Mouse (Mus musculus): ENCODE data around the gene Rab11b.
A peak's percentile ranks its signal among the peaks of the same experiment; 100 is the strongest.

Rab11b gene

GRCm38 (mm10) chr17:33760255-33761165 lies at the start of gene Rab11b:
TSS of gene Rab11b (minus strand) at chr17:33760530.
- peak; percentile 98 for DNase-seq (ENCODE audit: extremely low read depth, insufficient read length, low spot score)

- no peak for DNase-seq (ENCODE audit: extremely low read depth, insufficient read length, low spot score)
Measured at GRCm38 (mm10) chr17:33808192-33808591, 47.9 kb upstream of the Rab11b start.

- DNase-seq (ENCODE audit: extremely low read depth, insufficient read length, low spot score): no peak
Measured at GRCm38 (mm10) chr17:33807181-33807888, 47.0 kb upstream of the Rab11b start.

GRCm38 (mm10) chr17:33804745-33805144 lies 44.4 kb upstream of the Rab11b start:
- DNase-seq (ENCODE audit: extremely low read depth, insufficient read length, low spot score): no peak

GRCm38 (mm10) chr17:33804205-33804604 lies 43.9 kb upstream of the Rab11b start:
- DNase-seq (ENCODE audit: extremely low read depth, insufficient read length, low spot score): no peak

GRCm38 (mm10) chr17:33802221-33802620 lies 41.9 kb upstream of the Rab11b start:
- DNase-seq (ENCODE audit: extremely low read depth, insufficient read length, low spot score): no peak

- no peak for DNase-seq (ENCODE audit: extremely low read depth, insufficient read length, low spot score)
Measured at GRCm38 (mm10) chr17:33799277-33799676, 38.9 kb upstream of the Rab11b start.

- DNase-seq (ENCODE audit: extremely low read depth, insufficient read length, low spot score): no peak
Measured at GRCm38 (mm10) chr17:33798306-33798705, 38.0 kb upstream of the Rab11b start.

- DNase-seq (ENCODE audit: extremely low read depth, insufficient read length, low spot score): no peak
Measured at GRCm38 (mm10) chr17:33788732-33789131, 28.4 kb upstream of the Rab11b start.

- DNase-seq (ENCODE audit: extremely low read depth, insufficient read length, low spot score): no peak
Measured at GRCm38 (mm10) chr17:33786375-33786774, 26.0 kb upstream of the Rab11b start.

- no peak for DNase-seq (ENCODE audit: extremely low read depth, insufficient read length, low spot score)
Measured at GRCm38 (mm10) chr17:33784939-33785338, 24.6 kb upstream of the Rab11b start.

GRCm38 (mm10) chr17:33783408-33783807 lies 23.1 kb upstream of the Rab11b start:
- DNase-seq (ENCODE audit: extremely low read depth, insufficient read length, low spot score): peak; percentile 91

- peak; percentile 40 for DNase-seq (ENCODE audit: extremely low read depth, insufficient read length, low spot score)
Measured at GRCm38 (mm10) chr17:33782067-33782466, 21.7 kb upstream of the Rab11b start.

GRCm38 (mm10) chr17:33781124-33781977 lies 21.0 kb upstream of the Rab11b start, which contains the start of gene Angptl4:
TSS of gene Angptl4 (minus strand) at chr17:33781830.
- DNase-seq (ENCODE audit: extremely low read depth, insufficient read length, low spot score): peak; percentile 88

- DNase-seq (ENCODE audit: extremely low read depth, insufficient read length, low spot score): peak; percentile 42
Measured at GRCm38 (mm10) chr17:33780431-33780830, 20.1 kb upstream of the Rab11b start.

- DNase-seq (ENCODE audit: extremely low read depth, insufficient read length, low spot score): no peak
Measured at GRCm38 (mm10) chr17:33779967-33780295, 19.6 kb upstream of the Rab11b start.

GRCm38 (mm10) chr17:33779271-33779966 lies 19.1 kb upstream of the Rab11b start:
- DNase-seq (ENCODE audit: extremely low read depth, insufficient read length, low spot score): peak; percentile 81

- DNase-seq (ENCODE audit: extremely low read depth, insufficient read length, low spot score): no peak
Measured at GRCm38 (mm10) chr17:33775287-33775686, 15.0 kb upstream of the Rab11b start.

GRCm38 (mm10) chr17:33774573-33775155 lies 14.3 kb upstream of the Rab11b start:
- no peak for DNase-seq (ENCODE audit: extremely low read depth, insufficient read length, low spot score)
